Mouse (Mus musculus): Measurements from ENCODE around the gene Wdfy4. TPM values are rescaled to one million over a fixed set of nuclear protein-coding genes. Genes with fewer than 3 reads are reported as not detected.

Wdfy4 gene
- total and polyA plus RNA-seq, 3 experiments, result 27.0 to 34.8 (median 30.9) TPM

- H3K4me1 ChIP-seq (ENCODE audit: control insufficient read depth in 1 of 2, insufficient read depth in 2 of 2, low read length in 2 of 2), result no peaks in the 10 kb centered on the region
- TF ChIP-seq CHD2 (IDR thresholded peaks at IDR 0.05; ENCODE audit: low read length), result no peak
- TF ChIP-seq ZMIZ1 (IDR thresholded peaks at IDR 0.05; ENCODE audit: low read depth, low read length), result no peak
- TF ChIP-seq POLR2A (IDR thresholded peaks at IDR 0.05; ENCODE audit: control insufficient read depth in 1 of 2, insufficient read depth in 1 of 2, low read depth in 1 of 2, low read length in 2 of 2, poor library complexity in 1 of 2), result no peak
- TF ChIP-seq MAZ (IDR thresholded peaks at IDR 0.05; ENCODE audit: low read depth, low read length), result no peak
- TF ChIP-seq NELFE (IDR thresholded peaks at IDR 0.05; ENCODE audit: low read depth, low read length), result no peak
- no peak for TF ChIP-seq TCF12 (IDR thresholded peaks at IDR 0.05; ENCODE audit: low read depth, low read length)
- no peak for TF ChIP-seq JUND (IDR thresholded peaks at IDR 0.05; ENCODE audit: low read depth, low read length)
- no peak for TF ChIP-seq TAL1 (IDR thresholded peaks at IDR 0.05; ENCODE audit: low read length)
- no peak for TF ChIP-seq ETS1 (IDR thresholded peaks at IDR 0.05; ENCODE audit: low read depth, low read length)
- no peak for TF ChIP-seq EP300 (IDR thresholded peaks at IDR 0.05; ENCODE audit: low read depth in 1 of 2, low read length in 2 of 2)
- no peak for TF ChIP-seq POLR2AphosphoS5 (IDR thresholded peaks at IDR 0.05; ENCODE audit: borderline replicate concordance, low read depth, low read length)
- TF ChIP-seq KAT2A (conservative IDR thresholded peaks at IDR 0.05; ENCODE audit: low read depth, low read length), result no peak
- TF ChIP-seq MAX (IDR thresholded peaks at IDR 0.05; ENCODE audit: low read length), result no peak
- no peak for TF ChIP-seq CHD1 (IDR thresholded peaks at IDR 0.05; ENCODE audit: low read depth, low read length)
- no peak for TF ChIP-seq RAD21 (IDR thresholded peaks at IDR 0.05; ENCODE audit: low read depth, low read length)
- H3K27ac ChIP-seq (ENCODE audit: control insufficient read depth, low read depth, low read length), result no peak overlapping the region
- no peaks in the 10 kb centered on the region for H3K79me2 ChIP-seq (ENCODE audit: control insufficient read depth, insufficient read depth, low read length, poor library complexity)
- H3K27me3 ChIP-seq (ENCODE audit: control insufficient read depth in 1 of 2, insufficient read depth in 2 of 2, low read length in 2 of 2), result no peaks in the 10 kb centered on the region
- no peaks in the 10 kb centered on the region for H3K36me3 ChIP-seq (ENCODE audit: control insufficient read depth in 1 of 2, insufficient read depth in 2 of 2, low read length in 2 of 2)
- no peaks in the 10 kb centered on the region for H3K9me3 ChIP-seq (replicated peaks; ENCODE audit: insufficient read depth, low read length)
- no peak overlapping the region for H3K4me3 ChIP-seq (ENCODE audit: control insufficient read depth in 1 of 2, insufficient read depth in 1 of 2, low read depth in 2 of 2, low read length in 2 of 2)
- H3K9ac ChIP-seq (ENCODE audit: control insufficient read depth, low read depth, low read length, poor library complexity, severe bottlenecking), result no peak overlapping the region
- no peak for DNase-seq (ENCODE audit: low read depth, low spot score)
Observed at GRCm38 (mm10) chr14:32994954-32995636, 190.2 kb downstream of the Wdfy4 start.

- H3K9ac ChIP-seq (ENCODE audit: control insufficient read depth, low read depth, low read length, poor library complexity, severe bottlenecking), result no peak within 1 kb of the TSS
- H3K4me1 ChIP-seq (ENCODE audit: control insufficient read depth in 1 of 2, insufficient read depth in 2 of 2, low read length in 2 of 2), result no peaks in the 10 kb centered on the region
- H3K27me3 ChIP-seq (ENCODE audit: control insufficient read depth in 1 of 2, insufficient read depth in 2 of 2, low read length in 2 of 2), result no peaks in the 10 kb centered on the region
- no peaks in the 10 kb centered on the region for H3K9me3 ChIP-seq (replicated peaks; ENCODE audit: insufficient read depth, low read length)
- H3K4me3 ChIP-seq (ENCODE audit: control insufficient read depth in 1 of 2, insufficient read depth in 1 of 2, low read depth in 2 of 2, low read length in 2 of 2), result no peak within 1 kb of the TSS
- no peaks in the 10 kb centered on the region for H3K79me2 ChIP-seq (ENCODE audit: control insufficient read depth, insufficient read depth, low read length, poor library complexity)
- H3K36me3 ChIP-seq (ENCODE audit: control insufficient read depth in 1 of 2, insufficient read depth in 2 of 2, low read length in 2 of 2), result peaks cover 0 to 2% of the 10 kb centered on the region in 2 experiments; a peak in 1 of 4 replicates
- H3K27ac ChIP-seq (ENCODE audit: control insufficient read depth, low read depth, low read length), result no peak within 1 kb of the TSS
- TF ChIP-seq MAX (IDR thresholded peaks at IDR 0.05; ENCODE audit: low read length), result no peak
- TF ChIP-seq RAD21 (IDR thresholded peaks at IDR 0.05; ENCODE audit: low read depth, low read length), result no peak
- TF ChIP-seq USF1 (IDR thresholded peaks at IDR 0.05; ENCODE audit: low read depth, low read length), result no peak
- TF ChIP-seq GABPA (IDR thresholded peaks at IDR 0.05; ENCODE audit: low read depth, low read length), result no peak
- TF ChIP-seq CHD2 (IDR thresholded peaks at IDR 0.05; ENCODE audit: low read length), result no peak
- TF ChIP-seq HCFC1 (IDR thresholded peaks at IDR 0.05; ENCODE audit: low read depth, low read length), result no peak
- TF ChIP-seq MEF2A (IDR thresholded peaks at IDR 0.05; ENCODE audit: extremely low read depth, insufficient replicate concordance, low read depth, low read length, poor library complexity, severe bottlenecking), result no peak
- no peak for TF ChIP-seq E2F4 (IDR thresholded peaks at IDR 0.05; ENCODE audit: borderline replicate concordance, low read depth, low read length)
- no peak for TF ChIP-seq MAFK (IDR thresholded peaks at IDR 0.05; ENCODE audit: borderline replicate concordance, low read depth, low read length)
- no peak for TF ChIP-seq TCF12 (IDR thresholded peaks at IDR 0.05; ENCODE audit: low read depth, low read length)
- TF ChIP-seq ETS1 (IDR thresholded peaks at IDR 0.05; ENCODE audit: low read depth, low read length), result no peak
- TF ChIP-seq MYC (IDR thresholded peaks at IDR 0.05; ENCODE audit: low read depth, low read length), result no peak
- TF ChIP-seq BHLHE40 (IDR thresholded peaks at IDR 0.05; ENCODE audit: borderline replicate concordance, low read depth, low read length), result no peak
- TF ChIP-seq NELFE (IDR thresholded peaks at IDR 0.05; ENCODE audit: low read depth, low read length), result no peak
- TF ChIP-seq POLR2AphosphoS2 (IDR thresholded peaks at IDR 0.05; ENCODE audit: low read length), result no peak
- no peak for TF ChIP-seq KAT2A (conservative IDR thresholded peaks at IDR 0.05; ENCODE audit: low read depth, low read length)
- TF ChIP-seq CHD1 (IDR thresholded peaks at IDR 0.05; ENCODE audit: low read depth, low read length), result no peak
- no peak for TF ChIP-seq SIN3A (IDR thresholded peaks at IDR 0.05; ENCODE audit: low read length)
- no peak for TF ChIP-seq POLR2AphosphoS5 (IDR thresholded peaks at IDR 0.05; ENCODE audit: borderline replicate concordance, low read depth, low read length)
- TF ChIP-seq GATA1 (IDR thresholded peaks at IDR 0.05; ENCODE audit: low read depth, low read length), result no peak
- no peak for DNase-seq (ENCODE audit: low read depth, low spot score)
Observed at GRCm38 (mm10) chr14:32991082-32991481, 194.2 kb downstream of the Wdfy4 start, which contains the start of gene Lrrc18. Gene Lrrc18, plus strand, starts transcription at chr14:32991382.
